ENCODE assay signal across 26 mouse cellular contexts in genomic region chr15:70012792-70013191, GRCm38 (mm10).
A peak's percentile ranks its signal among the peaks of the same experiment; 100 is the strongest.
DNase-seq lines count a peak whose midpoint lies in the region; ATAC-seq and TF ChIP-seq lines count a peak whose summit lies in the region.
"Had no signal": no experiment of that assay in that cellular context is flagged by ENCODE, and none has a peak within 500 bp of the region (broad histone marks: within the 10 kb centered on the region; RNA-seq: fewer than 3 reads in every experiment).

No protein-coding gene starts in this region.

- H3K9ac ChIP-seq in forebrain, postnatal 0 days, result no peak overlapping the region
- H3K9ac ChIP-seq: embryonic facial prominence, embryonic 13.5 days; forebrain, embryonic 13.5 days; hindbrain, embryonic 13.5 days had no signal

- H3K27ac ChIP-seq in forebrain, postnatal 0 days (ENCODE audit: low read depth, low read length), result no peak overlapping the region
- no peak overlapping the region for H3K27ac ChIP-seq in forebrain, embryonic 10.5 days
- H3K27ac ChIP-seq in left cerebral cortex, adult 2 months, result peak overlapping the region; percentile 51; the same call in 1 of the 2 replicates
- H3K27ac ChIP-seq: embryonic facial prominence, embryonic 10.5 days; embryonic facial prominence, embryonic 13.5 days; forebrain, embryonic 13.5 days; hindbrain, embryonic 10.5 days; hindbrain, embryonic 13.5 days had no signal

- H3K9me3 ChIP-seq in forebrain, postnatal 0 days (ENCODE audit: low read length), result no peaks in the 10 kb centered on the region
- H3K9me3 ChIP-seq in forebrain, embryonic 10.5 days, result no peaks in the 10 kb centered on the region
- H3K9me3 ChIP-seq: embryonic facial prominence, embryonic 10.5 days; embryonic facial prominence, embryonic 13.5 days; forebrain, embryonic 13.5 days; hindbrain, embryonic 10.5 days; hindbrain, embryonic 13.5 days had no signal

- peak; percentile 38; the same call in 1 of the 2 replicates for ATAC-seq in forebrain, postnatal 0 days
- ATAC-seq: activated CD4-positive, CD25-positive, alpha-beta regulatory T cell, adult 4 months; forebrain, embryonic 13.5 days; forebrain, embryonic 16.5 days; hindbrain, embryonic 16.5 days had no signal

- no peaks in the 10 kb centered on the region for H3K4me1 ChIP-seq in forebrain, postnatal 0 days (ENCODE audit: insufficient read depth)
- no peaks in the 10 kb centered on the region for H3K4me1 ChIP-seq in forebrain, embryonic 10.5 days
- H3K4me1 ChIP-seq: embryonic facial prominence, embryonic 10.5 days; embryonic facial prominence, embryonic 13.5 days; forebrain, embryonic 13.5 days; hindbrain, embryonic 10.5 days; hindbrain, embryonic 13.5 days had no signal

- no peaks in the 10 kb centered on the region for H3K36me3 ChIP-seq in forebrain, postnatal 0 days (ENCODE audit: insufficient read depth)
- H3K36me3 ChIP-seq in forebrain, embryonic 10.5 days (replicated peaks), result no peaks in the 10 kb centered on the region
- H3K36me3 ChIP-seq: embryonic facial prominence, embryonic 10.5 days; embryonic facial prominence, embryonic 13.5 days; hindbrain, embryonic 10.5 days; hindbrain, embryonic 13.5 days had no signal

- no peak overlapping the region for H3K4me2 ChIP-seq in forebrain, postnatal 0 days (ENCODE audit: low read depth)
- H3K4me2 ChIP-seq: embryonic facial prominence, embryonic 13.5 days; forebrain, embryonic 13.5 days; heart, embryonic 11.5 days; hindbrain, embryonic 13.5 days had no signal

- DNase-seq in forebrain, postnatal 0 days, result peak; percentile 51
- DNase-seq in forebrain, embryonic 10.5 days (ENCODE audit: extremely low spot score, low spot score), result no peak
- no peak for DNase-seq in left cerebral cortex, adult 2 months (ENCODE audit: extremely low spot score in 1 of 2, low spot score in 2 of 2)
- DNase-seq in left cerebral cortex, postnatal 36 days (ENCODE audit: low spot score in 2 of 2), result no peak
- peak; percentile 2 for DNase-seq in right cerebral cortex, adult 18-20 months
- DNase-seq in right cerebral cortex, postnatal 36 days (ENCODE audit: low spot score in 2 of 2), result no peak
- DNase-seq in embryo, embryonic 11 days, result no peak
- no peak for DNase-seq in heart, adult 18-20 months
- DNase-seq: adrenal gland, adult 8-10 months; adrenal gland, postnatal 25 days; cerebellum, adult 11 months; cerebellum, adult 2 months; cerebellum, adult 9-11 months; cerebellum, postnatal 25 days; gastrocnemius, postnatal 10 days; gastrocnemius, postnatal 36 days had no signal

- WGBS in forebrain, postnatal 0 days, result 70% methylated on average over 2 of the region's 2 CpGs
- WGBS in forebrain, embryonic 10.5 days, result 97% methylated on average over 2 of the region's 2 CpGs

- H3K27me3 ChIP-seq in forebrain, postnatal 0 days (ENCODE audit: insufficient read depth, low read length), result no peaks in the 10 kb centered on the region
- H3K27me3 ChIP-seq in forebrain, embryonic 10.5 days (ENCODE audit: poor library complexity, severe bottlenecking), result no peaks in the 10 kb centered on the region
- H3K27me3 ChIP-seq: embryonic facial prominence, embryonic 13.5 days; forebrain, embryonic 13.5 days; hindbrain, embryonic 13.5 days had no signal

- no peak overlapping the region for H3K4me3 ChIP-seq in forebrain, postnatal 0 days (ENCODE audit: low read depth, low read length)
- H3K4me3 ChIP-seq in forebrain, embryonic 10.5 days, result no peak overlapping the region
- no peak overlapping the region for H3K4me3 ChIP-seq in left cerebral cortex, adult 2 months
- H3K4me3 ChIP-seq: embryonic facial prominence, embryonic 10.5 days; embryonic facial prominence, embryonic 13.5 days; erythroblast, embryonic 14.5 days; forebrain, embryonic 13.5 days; hindbrain, embryonic 10.5 days; hindbrain, embryonic 13.5 days had no signal

- intact Hi-C loops in left cerebral cortex, adult 2 months (cut with DNase I), result loop anchor here (5.0 kb wide), 1 partner anchor 345 kb away; no protein-coding TSS in a partner anchor
- intact Hi-C loops in left cerebral cortex, postnatal 36 days (cut with DNase I), result no loop called here

- no peak for TF ChIP-seq CTCF in forebrain, postnatal 0 days (IDR thresholded peaks at IDR 0.05; ENCODE audit: low read depth)
- TF ChIP-seq CTCF in left cerebral cortex, adult 2 months (IDR thresholded peaks at IDR 0.05), result no peak

Comparison
In these comparisons a context has a peak if more than half of its experiments do, and no peak if none do; other contexts are left out.
1. DNase-seq: peak in forebrain, postnatal 0 days (single experiment) and right cerebral cortex, adult 18-20 months (single experiment); none in forebrain, embryonic 10.5 days (single experiment), left cerebral cortex, adult 2 months (0 of 2), left cerebral cortex, postnatal 36 days (0 of 2), right cerebral cortex, postnatal 36 days (0 of 2), embryo, embryonic 11 days (single experiment) and heart, adult 18-20 months (0 of 2).